Mouse (Mus musculus): ENCODE results near the gene Mup3. TPM values are rescaled to one million over a fixed set of nuclear protein-coding genes. Genes with fewer than 3 reads are reported as not detected.
"Not testable (repeated sequence)": the region's sequence is repeated elsewhere in the genome, so short reads cannot be mapped to it uniquely, and the experiment has no call there.

The Mup3 gene
- not detected for total RNA-seq (2021)
- long read RNA-seq, result 0 reads

DNA sequence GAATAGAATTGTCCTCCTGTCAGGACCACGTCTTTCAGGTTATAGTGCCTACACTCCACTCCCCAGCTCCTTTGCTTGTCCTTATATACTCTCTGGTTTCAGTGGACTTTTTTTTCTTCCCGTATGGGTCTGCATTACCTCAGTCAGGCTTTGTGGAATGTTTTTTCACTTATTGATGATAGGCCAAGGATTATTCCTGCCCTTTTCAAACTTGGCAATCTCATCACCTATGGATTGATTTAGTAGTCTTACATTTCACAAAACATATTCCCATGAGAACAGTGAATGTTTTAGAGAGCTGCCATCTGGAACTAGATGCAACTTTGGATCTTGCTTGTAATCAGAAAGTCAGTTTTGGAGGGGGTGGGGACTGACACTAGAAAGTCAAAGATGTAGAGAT, at the start of gene Mup3:
Gene Mup3 (minus strand): TSS at position 102 of the 400 bp plus-strand sequence.
- no peak for DNase-seq (ENCODE audit: low spot score in 2 of 2)

- peak; percentile 42 to 78 for DNase-seq (ENCODE audit: low spot score in 2 of 2)
Observed at GRCm38 (mm10) chr4:62133706-62134105, 46.6 kb upstream of the Mup3 start.

- DNase-seq (ENCODE audit: low spot score in 2 of 2), result peak in 1 of 2 experiments; percentile 42
Observed at GRCm38 (mm10) chr4:62103366-62103765, 16.2 kb upstream of the Mup3 start.

- no peak for DNase-seq (ENCODE audit: low spot score in 2 of 2)
Observed at GRCm38 (mm10) chr4:62087953-62088352, 811 bp upstream of the Mup3 start.

DNA sequence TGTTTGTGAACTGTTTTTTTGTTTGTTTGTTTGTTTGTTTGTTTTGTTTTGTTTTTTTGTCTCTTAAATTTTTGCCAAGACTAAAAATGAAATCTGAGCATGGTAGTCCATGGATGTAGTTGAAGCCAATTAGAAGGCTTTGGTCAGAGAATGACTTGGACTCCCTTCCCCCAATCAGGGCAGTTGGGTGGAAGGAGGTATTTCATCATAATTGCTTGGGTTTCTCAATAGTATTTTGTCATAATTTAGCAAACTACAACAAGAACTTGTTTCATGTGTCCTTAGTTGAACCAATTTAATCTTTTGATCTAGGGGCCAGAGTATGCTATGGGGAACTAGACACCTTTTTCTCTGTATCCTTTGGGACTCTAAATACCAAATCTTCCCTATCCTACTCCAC, 4.4 kb downstream of the Mup3 start:
- no peak for DNase-seq (ENCODE audit: low spot score in 2 of 2)

DNA sequence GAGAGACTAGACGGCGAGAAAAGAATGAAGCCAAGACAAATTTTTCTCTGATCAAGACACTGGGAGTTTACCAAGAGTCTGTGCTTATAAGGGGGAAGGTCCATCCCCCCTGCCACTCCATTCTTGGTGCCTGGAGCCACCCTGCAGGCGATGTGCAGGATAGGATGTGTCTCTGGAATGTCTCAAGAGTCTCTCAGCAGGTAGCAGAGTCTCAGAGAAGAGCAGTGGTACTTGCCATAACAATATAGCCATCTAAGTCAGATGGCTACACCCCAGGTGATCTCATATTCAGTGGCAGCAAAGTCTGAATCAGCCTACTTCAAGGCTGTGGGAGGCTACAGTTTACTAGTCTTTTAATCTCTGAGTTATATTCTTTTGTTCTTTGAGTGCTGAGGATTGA, 12.0 kb downstream of the Mup3 start:
- no peak for DNase-seq (ENCODE audit: low spot score in 2 of 2)

DNA sequence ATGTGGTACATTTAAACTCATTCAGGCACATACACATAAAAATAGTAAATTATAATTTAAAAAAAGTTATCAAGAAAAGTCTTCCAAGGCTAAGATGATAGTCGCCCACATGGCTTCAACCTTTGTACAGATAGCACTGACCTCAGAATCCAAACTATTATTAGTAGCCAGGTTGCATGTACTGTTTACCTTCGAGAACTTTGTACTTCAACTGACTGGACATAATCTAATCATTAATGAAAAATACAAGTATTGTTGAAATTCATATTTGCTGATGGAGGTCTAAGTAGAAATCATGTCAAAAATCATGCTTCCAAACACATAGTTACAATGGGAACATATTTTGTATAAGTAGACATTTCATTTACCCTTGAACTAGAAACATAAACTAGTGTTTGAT, 32.4 kb downstream of the Mup3 start:
- not testable (repeated sequence) for DNase-seq (ENCODE audit: low spot score in 2 of 2)

- DNase-seq (ENCODE audit: low spot score in 2 of 2), result not testable (repeated sequence)
Observed at GRCm38 (mm10) chr4:62054058-62054457, 33.1 kb downstream of the Mup3 start, which contains the start of gene Mup20. TSS of gene Mup20 (minus strand) at chr4:62054158.

Other genes starting within 250 kb of the Mup3 start
- gene Mup20, start 33.2 kb downstream of the Mup3 start, total RNA-seq (2021), result not detected
- gene Mup21, start 63.5 kb upstream of the Mup3 start, total RNA-seq (2021), result not detected
- gene Zfp37, start 143.7 kb upstream of the Mup3 start, total RNA-seq (2021), result 10 to 100 TPM; 23.0 to 25.6 TPM
- 1 to 10 TPM; 9.2 to 9.7 TPM for gene Slc31a2, start 175.2 kb upstream of the Mup3 start, total RNA-seq (2021)

All from layer of hippocampus, adult 18-20 months (tissue).